Mouse (Mus musculus): ENCODE data around the gene Vmn1r79. TPM values are rescaled to one million over a fixed set of nuclear protein-coding genes. Genes with fewer than 3 reads are reported as not detected.
"Not testable (repeated sequence)": the region's sequence is repeated elsewhere in the genome, so short reads cannot be mapped to it uniquely, and the experiment has no call there.

The Vmn1r79 gene
- polyA plus RNA-seq (2015; fragmentation: Nextera tagmentation; extraction: Ambion mirVana) = not detected in 2 replicates

DNA sequence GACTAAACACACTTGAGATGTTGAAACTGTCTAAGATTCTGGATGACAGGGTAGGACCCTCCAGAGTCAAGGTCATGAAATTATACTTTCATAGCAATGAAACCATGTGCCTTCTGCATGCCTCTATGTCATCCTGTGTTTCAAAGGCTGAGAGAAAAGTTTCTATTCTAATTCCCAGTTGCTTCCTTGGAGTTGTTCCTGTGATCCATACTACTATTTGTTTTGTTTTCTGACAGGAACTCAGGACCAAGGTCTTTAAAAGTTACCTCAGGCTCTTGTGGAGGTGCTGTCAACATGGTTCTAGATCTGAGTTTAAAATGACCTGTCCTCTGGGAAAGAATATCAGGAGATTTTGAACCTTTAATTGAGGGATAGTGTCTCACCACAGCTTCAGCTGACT lies at the start of gene Vmn1r79:
Gene Vmn1r79, plus strand, starts transcription at position 301 of the 400 bp plus-strand sequence.
- not testable (repeated sequence) for H3K27ac ChIP-seq; H3K36me3 ChIP-seq (replicated peaks); H3K4me3 ChIP-seq; H3K27me3 ChIP-seq (replicated peaks); H3K4me1 ChIP-seq; H3K9ac ChIP-seq; ATAC-seq (replicated peaks); H3K9me3 ChIP-seq; H3K4me2 ChIP-seq

DNA sequence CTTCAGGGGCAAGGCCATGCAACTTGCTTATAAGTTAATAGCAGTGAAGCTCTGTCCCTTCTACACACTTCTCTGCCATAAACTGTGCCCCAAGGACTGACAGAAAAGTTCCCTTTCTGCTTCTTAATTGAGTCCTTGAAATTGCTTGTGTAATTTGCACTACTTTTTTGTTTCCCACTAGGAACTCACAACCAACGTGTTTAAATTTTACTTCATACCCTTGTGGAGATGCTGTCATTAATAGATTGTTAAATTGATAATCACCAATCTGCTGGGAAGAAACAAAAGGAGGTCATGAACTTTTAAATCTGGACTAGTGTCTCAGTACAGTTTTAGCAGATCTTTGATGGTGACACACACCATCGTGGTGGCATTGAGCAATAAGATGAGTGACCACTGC lies 21.1 kb upstream of the Vmn1r79 start, which contains the start of gene Vmn1r78:
Gene Vmn1r78, plus strand, starts transcription at position 301 of the 400 bp plus-strand sequence.
- Histone ChIP-seq H3K4me3 (no peak within 1 kb of the TSS), H3K9me3 (0 out of 2 replicates have a peak, but pooled peaks cover 2% of the 10 kb centered on the region), H3K9ac (no peak within 1 kb of the TSS), H3K4me1 (no peaks in the 10 kb centered on the region), H3K36me3 (replicated peaks) (no peaks in the 10 kb centered on the region), H3K27ac (no peak within 1 kb of the TSS), H3K4me2 (no peak within 1 kb of the TSS), H3K27me3 (replicated peaks) (no peaks in the 10 kb centered on the region)
- ATAC-seq (replicated peaks) = no peak
- WGBS = 59% methylated on average over 2 of the region's 2 CpGs

DNA sequence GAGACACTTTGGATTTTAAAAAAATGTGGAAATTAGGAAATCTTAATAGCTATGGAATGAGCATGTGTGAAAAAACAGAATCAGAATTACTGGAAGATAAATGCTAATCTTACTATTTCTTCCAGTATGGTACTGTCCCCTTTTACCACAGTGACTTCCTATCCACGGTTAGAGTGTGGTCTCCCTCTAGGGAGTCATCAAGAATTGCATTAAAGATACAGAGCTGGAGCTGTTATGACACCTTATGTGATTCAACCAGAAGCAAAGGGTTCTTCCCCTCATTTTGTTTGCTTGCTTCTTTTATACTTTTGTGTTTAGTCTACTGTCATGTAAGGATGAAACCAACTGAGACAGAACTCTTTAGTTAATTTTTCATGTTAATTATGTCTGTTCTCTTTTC lies 14.6 kb upstream of the Vmn1r79 start:
- not testable (repeated sequence) for H3K27me3 ChIP-seq (replicated peaks); H3K4me2 ChIP-seq; ATAC-seq (replicated peaks); H3K27ac ChIP-seq; H3K4me3 ChIP-seq; H3K9ac ChIP-seq; H3K4me1 ChIP-seq; H3K9me3 ChIP-seq; H3K36me3 ChIP-seq (replicated peaks)
- WGBS = 41% methylated on average over 1 of the region's 1 CpGs

DNA sequence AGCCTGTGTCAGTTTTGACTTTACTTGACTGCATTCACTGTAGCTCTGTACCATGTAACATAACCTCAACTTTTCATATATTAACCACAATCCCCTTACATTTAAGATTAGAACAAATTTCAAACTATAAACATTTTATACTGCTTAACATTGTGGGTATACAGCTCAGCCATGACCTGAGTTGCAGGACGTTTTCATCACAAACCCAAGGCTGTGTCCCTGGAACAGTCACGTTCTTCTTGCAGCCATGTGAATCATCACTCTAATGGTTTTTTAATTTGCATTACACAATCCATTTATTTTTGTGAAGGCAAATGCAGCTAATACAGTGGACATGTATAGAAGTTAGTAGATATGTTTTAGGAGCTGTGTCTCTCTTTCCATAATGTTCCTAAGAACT lies 1.8 kb downstream of the Vmn1r79 start:
- H3K36me3 ChIP-seq (replicated peaks); H3K9ac ChIP-seq; H3K4me1 ChIP-seq; H3K4me2 ChIP-seq; H3K27ac ChIP-seq; ATAC-seq (replicated peaks); H3K9me3 ChIP-seq; H3K27me3 ChIP-seq (replicated peaks); H3K4me3 ChIP-seq: not testable (repeated sequence)
- 72% methylated on average over 2 of the region's 2 CpGs for WGBS

DNA sequence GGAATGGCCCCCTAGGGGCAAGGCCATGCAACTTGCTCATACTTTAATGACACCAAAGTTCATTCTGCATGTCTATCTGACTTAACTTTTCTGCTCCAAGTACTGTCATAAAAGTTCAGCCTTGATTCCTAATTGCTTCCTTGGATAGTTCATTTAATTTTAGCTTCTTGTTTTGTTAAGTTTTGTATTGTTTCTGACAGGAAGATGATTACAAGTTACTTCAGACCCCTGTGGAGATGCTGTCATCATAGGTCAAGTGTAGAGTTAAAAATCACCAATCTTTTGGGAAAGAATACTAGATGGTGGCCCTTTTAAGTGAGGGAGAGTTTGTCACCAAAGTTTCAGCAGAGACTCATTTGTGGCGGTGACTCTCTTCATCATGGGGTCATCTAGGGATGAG lies 17.9 kb downstream of the Vmn1r79 start, which contains the start of gene Vmn1r80:
Gene Vmn1r80, plus strand, starts transcription at position 301 of the 400 bp plus-strand sequence.
- H3K4me2 ChIP-seq = no peak within 1 kb of the TSS
- H3K27ac ChIP-seq = no peak within 1 kb of the TSS
- H3K9ac ChIP-seq = no peak within 1 kb of the TSS
- H3K4me3 ChIP-seq = no peak within 1 kb of the TSS
- no peaks in the 10 kb centered on the region for H3K4me1 ChIP-seq
- no peak for ATAC-seq (replicated peaks)
- no peaks in the 10 kb centered on the region for H3K27me3 ChIP-seq (replicated peaks)
- H3K36me3 ChIP-seq (replicated peaks) = no peaks in the 10 kb centered on the region
- peaks cover 7% of the 10 kb centered on the region; the same call in 1 of the 2 replicates for H3K9me3 ChIP-seq
- WGBS = 87% methylated on average over 1 of the region's 1 CpGs

DNA sequence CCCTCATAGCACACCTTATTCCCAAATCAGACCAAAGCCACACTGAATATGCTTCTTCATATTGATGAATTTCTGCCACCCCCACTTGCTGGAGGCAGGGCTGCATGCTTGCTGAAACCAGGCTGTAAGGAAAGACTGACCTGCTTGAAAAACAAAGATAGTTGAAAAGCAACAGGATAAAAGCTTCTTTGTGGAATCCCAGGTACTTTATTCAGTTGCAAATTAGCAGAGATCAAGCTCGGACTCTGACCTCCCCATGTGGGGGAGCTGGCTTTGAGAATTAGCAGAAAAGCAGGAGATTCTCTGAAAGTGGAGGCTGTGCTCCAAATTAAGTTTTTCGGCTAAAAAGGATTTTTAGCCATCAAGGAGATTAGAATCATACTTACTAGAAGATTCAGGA lies 33.1 kb downstream of the Vmn1r79 start:
- Histone ChIP-seq H3K27me3 (replicated peaks) (no peaks in the 10 kb centered on the region), H3K4me1 (no peaks in the 10 kb centered on the region), H3K27ac (no peak overlapping the region), H3K9ac (no peak overlapping the region), H3K4me3 (no peak overlapping the region), H3K36me3 (replicated peaks) (no peaks in the 10 kb centered on the region), H3K4me2 (no peak overlapping the region), H3K9me3 (peaks cover 7% of the 10 kb centered on the region; the same call in 1 of the 2 replicates)
- 52% methylated on average over 2 of the region's 2 CpGs for WGBS
- ATAC-seq (replicated peaks) = no peak

Other genes starting within 250 kb of the Vmn1r79 start
- gene Vmn1r76, start 233.1 kb upstream of the Vmn1r79 start, polyA plus RNA-seq (2015; fragmentation: Nextera tagmentation; extraction: Ambion mirVana) = not detected in 2 replicates
- gene Vmn1r77, start 134.5 kb upstream of the Vmn1r79 start, polyA plus RNA-seq (2015; fragmentation: Nextera tagmentation; extraction: Ambion mirVana) = not detected in 2 replicates
- gene Vmn1r78, start 21.0 kb upstream of the Vmn1r79 start, polyA plus RNA-seq (2015; fragmentation: Nextera tagmentation; extraction: Ambion mirVana) = not detected in 2 replicates
- gene Vmn1r80, start 18.0 kb downstream of the Vmn1r79 start, polyA plus RNA-seq (2015; fragmentation: Nextera tagmentation; extraction: Ambion mirVana) = not detected in 2 replicates
- not detected in 2 replicates for gene Vmn1r81, start 97.0 kb downstream of the Vmn1r79 start, polyA plus RNA-seq (2015; fragmentation: Nextera tagmentation; extraction: Ambion mirVana)
- not detected in 2 replicates for gene Vmn1r82, start 129.2 kb downstream of the Vmn1r79 start, polyA plus RNA-seq (2015; fragmentation: Nextera tagmentation; extraction: Ambion mirVana)
- not detected in 2 replicates for gene Vmn1r83, start 158.2 kb downstream of the Vmn1r79 start, polyA plus RNA-seq (2015; fragmentation: Nextera tagmentation; extraction: Ambion mirVana)
- gene Vmn1r84, start 198.0 kb downstream of the Vmn1r79 start, polyA plus RNA-seq (2015; fragmentation: Nextera tagmentation; extraction: Ambion mirVana) = not detected in 2 replicates

Measured in midbrain, embryonic 15.5 days (tissue).